Mouse (Mus musculus): ENCODE measurements around the gene Slc22a21. TPM values are rescaled to one million over a fixed set of nuclear protein-coding genes. Genes with fewer than 3 reads are reported as not detected.
"Not testable (repeated sequence)": the region's sequence is repeated elsewhere in the genome, so short reads cannot be mapped to it uniquely, and the experiment has no call there.

Gene Slc22a21
- 1 to 10 TPM; 7.8 to 9.8 TPM for total RNA-seq (2021)
- long read RNA-seq, experiment 1, partial matches to known transcripts, result 0 of 2 reads
- long read RNA-seq, experiment 1, other reads (novel, unspliced or antisense), result 2 of 2 reads
- long read RNA-seq, experiment 2, partial matches to known transcripts, result 0 of 7 reads
- long read RNA-seq, experiment 2, other reads (novel, unspliced or antisense), result 6 of 7 reads

- DNase-seq (ENCODE audit: low spot score in 2 of 2), result peak; percentile 50 to 67
These were observed at the start of gene Slc22a21 for GRCm38 (mm10) chr11:53979788-53980621. TSS of gene Slc22a21 (minus strand) at chr11:53980332.

GRCm38 (mm10) chr11:54028997-54029396 lies 48.9 kb upstream of the Slc22a21 start:
- no peak for DNase-seq (ENCODE audit: low spot score in 2 of 2)

GRCm38 (mm10) chr11:54028044-54028951 lies 48.2 kb upstream of the Slc22a21 start, which contains the start of gene Slc22a4:
TSS of gene Slc22a4 (minus strand) at chr11:54028090.
- DNase-seq (ENCODE audit: low spot score in 2 of 2), result peak; percentile 37 to 54

- no peak for DNase-seq (ENCODE audit: low spot score in 2 of 2)
These were observed 47.3 kb upstream of the Slc22a21 start for GRCm38 (mm10) chr11:54027131-54028043.

- DNase-seq (ENCODE audit: low spot score in 2 of 2), result no peak
These were observed 46.4 kb upstream of the Slc22a21 start for GRCm38 (mm10) chr11:54026491-54027041.

GRCm38 (mm10) chr11:54021396-54022093 lies 41.4 kb upstream of the Slc22a21 start:
- DNase-seq (ENCODE audit: low spot score in 2 of 2), result no peak

GRCm38 (mm10) chr11:54018893-54019732 lies 39.0 kb upstream of the Slc22a21 start:
- DNase-seq (ENCODE audit: low spot score in 2 of 2), result no peak

GRCm38 (mm10) chr11:54017596-54017995 lies 37.5 kb upstream of the Slc22a21 start:
- DNase-seq (ENCODE audit: low spot score in 2 of 2), result no peak

- DNase-seq (ENCODE audit: low spot score in 2 of 2), result no peak
These were observed 35.9 kb upstream of the Slc22a21 start for GRCm38 (mm10) chr11:54016051-54016450.

GRCm38 (mm10) chr11:54012961-54013360 lies 32.8 kb upstream of the Slc22a21 start:
- no peak for DNase-seq (ENCODE audit: low spot score in 2 of 2)

GRCm38 (mm10) chr11:54011255-54011654 lies 31.1 kb upstream of the Slc22a21 start:
- DNase-seq (ENCODE audit: low spot score in 2 of 2), result no peak

GRCm38 (mm10) chr11:54008416-54008920 lies 28.3 kb upstream of the Slc22a21 start:
- no peak for DNase-seq (ENCODE audit: low spot score in 2 of 2)

- DNase-seq (ENCODE audit: low spot score in 2 of 2), result no peak
These were observed 27.6 kb upstream of the Slc22a21 start for GRCm38 (mm10) chr11:54007717-54008116.

- DNase-seq (ENCODE audit: low spot score in 2 of 2), result no peak
These were observed 26.8 kb upstream of the Slc22a21 start for GRCm38 (mm10) chr11:54006901-54007300.

GRCm38 (mm10) chr11:54006362-54006761 lies 26.2 kb upstream of the Slc22a21 start:
- DNase-seq (ENCODE audit: low spot score in 2 of 2), result not testable (repeated sequence)

- no peak for DNase-seq (ENCODE audit: low spot score in 2 of 2)
These were observed 24.6 kb upstream of the Slc22a21 start for GRCm38 (mm10) chr11:54004734-54005133.

- DNase-seq (ENCODE audit: low spot score in 2 of 2), result no peak
These were observed 24.1 kb upstream of the Slc22a21 start for GRCm38 (mm10) chr11:54004221-54004620.
